Mouse (Mus musculus) small intestine, adult 2 months (tissue): ENCODE data around the gene Primpol.

Experiments used
- CTCF ChIP-seq: fragments of 200-500 bp; IDR thresholded peaks from 2 replicates; pipeline ENCODE4 v1.5.1; 2012; ENCODE audit warnings: low read depth, mild to moderate bottlenecking, control low read depth, inconsistent platforms, low read length, moderate library complexity, mixed read lengths; ENCODE audit not compliant: insufficient replicate concordance, insufficient read length; ENCODE audit errors: extremely low read depth
- POLR2A ChIP-seq: fragments of 200-500 bp; IDR thresholded peaks from 2 replicates; pipeline ENCODE4 v1.6.1; 2012; ENCODE audit warnings: low read depth, mild to moderate bottlenecking, control low read depth, inconsistent platforms, low read length, moderate library complexity

DNA sequence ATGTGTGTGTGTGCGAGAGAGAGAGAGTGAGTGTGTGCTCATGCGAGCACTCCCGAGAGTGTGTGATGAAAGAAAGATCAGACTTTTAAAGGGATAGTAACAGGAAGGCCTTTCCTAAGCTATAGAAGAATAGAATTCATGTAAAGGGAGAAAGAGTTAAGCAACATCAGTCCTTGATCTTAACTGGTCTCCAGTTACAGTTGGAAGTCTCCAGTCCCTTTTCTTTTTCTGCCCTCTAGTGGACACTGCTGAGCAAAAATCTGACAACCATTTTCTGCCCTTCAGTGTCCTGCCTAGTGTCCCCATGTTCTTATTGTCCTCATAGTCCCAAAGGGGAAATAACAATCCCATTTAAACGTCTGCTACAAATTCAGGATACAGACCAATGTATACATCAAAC, 69.8 kb downstream of the Primpol start:
- TF ChIP-seq CTCF: no peak
- no peak for TF ChIP-seq POLR2A
